Mouse (Mus musculus): ENCODE measurements around the gene Tnpo3. TPM values are rescaled to one million over a fixed set of nuclear protein-coding genes. Genes with fewer than 3 reads are reported as not detected.

Gene Tnpo3
- total RNA-seq, 2 experiments from 2014 or later, result 29.3 to 32.4 TPM

DNA sequence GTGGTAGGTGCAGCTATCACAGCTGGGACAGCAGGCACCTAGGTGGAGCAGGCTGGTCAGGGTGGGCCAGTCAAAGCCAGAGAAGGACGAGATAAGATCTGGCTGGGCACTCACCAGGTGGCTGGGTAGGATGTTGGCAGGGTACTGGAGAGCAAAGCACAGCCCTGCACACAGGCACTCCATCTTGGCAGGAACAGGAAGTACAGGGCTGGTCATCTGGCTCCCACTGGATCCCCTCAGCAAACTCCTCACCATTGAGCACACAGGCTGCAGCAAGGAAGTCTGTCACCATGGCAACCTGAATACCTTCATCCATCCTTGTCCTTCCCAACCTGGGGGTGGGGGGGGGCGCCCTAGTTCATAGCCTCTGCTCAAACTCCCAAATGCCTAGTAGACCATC is 111.9 kb downstream of the Tnpo3 start:
- no peak for DNase-seq
- intact Hi-C loops (cut with DNase I), result no loop called here

GRCm38 (mm10) chr6:29496270-29496669 is 113.4 kb downstream of the Tnpo3 start:
- no peak for DNase-seq
- intact Hi-C loops (cut with DNase I), result no loop called here

DNA sequence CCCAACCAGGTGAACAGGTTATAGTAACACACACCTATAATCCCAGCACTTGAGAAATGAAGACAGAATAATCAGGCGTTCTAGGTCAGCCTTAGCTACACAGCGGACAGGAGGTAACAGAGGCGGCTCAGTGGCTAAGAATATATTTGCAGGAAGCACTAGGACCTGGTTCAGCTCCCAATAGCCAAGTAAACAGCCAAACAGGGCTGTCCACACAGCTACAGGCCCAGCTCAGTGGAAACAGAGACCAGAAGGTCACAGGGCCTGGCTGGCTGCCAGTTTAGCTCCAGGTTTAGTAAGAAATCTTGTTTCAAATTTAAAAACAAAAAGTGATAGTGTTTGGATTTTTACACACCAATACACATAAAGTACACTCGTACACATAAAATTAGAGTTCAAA is 115.6 kb downstream of the Tnpo3 start:
- no peak for DNase-seq
- intact Hi-C loops (cut with DNase I), result no loop called here

Other genes with a start within 250 kb of the Tnpo3 start
- gene Opn1sw, start 221.4 kb downstream of the Tnpo3 start, total RNA-seq (2021), result under 1 TPM in 1 of 2 experiments, not detected in 1; 0.35 TPM
- 10 to 100 TPM; 10.1 to 12.9 TPM for gene Ccdc136, start 213.6 kb downstream of the Tnpo3 start, total RNA-seq (2021)
- gene Flnc, start 176.6 kb downstream of the Tnpo3 start, total RNA-seq (2021), result 100 to 1,000 TPM; 403 to 438 TPM
- gene Atp6v1f, start 142.2 kb downstream of the Tnpo3 start, total RNA-seq (2021), result 100 to 1,000 TPM in 1 of 2 experiments, 10 to 100 TPM in 1; 94.2 to 103 TPM
- not detected for gene Atp6v1fnb, start 138.4 kb downstream of the Tnpo3 start, total RNA-seq (2021)
- 1 to 10 TPM; 5.4 to 5.9 TPM for gene Kcp, start 101.9 kb downstream of the Tnpo3 start, total RNA-seq (2021)
- 1 to 10 TPM; 1.6 to 3.7 TPM for gene Irf5, start 83.3 kb downstream of the Tnpo3 start, total RNA-seq (2021)
- gene Tspan33, start 84.3 kb upstream of the Tnpo3 start, total RNA-seq (2021), result 1 to 10 TPM; 2.2 to 3.0 TPM
- gene Smo, start 125.6 kb upstream of the Tnpo3 start, total RNA-seq (2021), result 1 to 10 TPM; 4.4 to 4.5 TPM
- 10 to 100 TPM; 12.7 to 14.5 TPM for gene Ahcyl2, start 158.1 kb upstream of the Tnpo3 start, total RNA-seq (2021)

Data from gastrocnemius, postnatal 36 days (tissue).